Mouse (Mus musculus) A20 (cell line): Measurements from ENCODE around the gene Mall.

ENCODE experiments used
- DNase-seq: peaks from one replicate; pipeline ENCODE4 v3.0.0-alpha.2; 2011; ENCODE audit warnings: low read depth, low spot score

The Mall gene

DNA sequence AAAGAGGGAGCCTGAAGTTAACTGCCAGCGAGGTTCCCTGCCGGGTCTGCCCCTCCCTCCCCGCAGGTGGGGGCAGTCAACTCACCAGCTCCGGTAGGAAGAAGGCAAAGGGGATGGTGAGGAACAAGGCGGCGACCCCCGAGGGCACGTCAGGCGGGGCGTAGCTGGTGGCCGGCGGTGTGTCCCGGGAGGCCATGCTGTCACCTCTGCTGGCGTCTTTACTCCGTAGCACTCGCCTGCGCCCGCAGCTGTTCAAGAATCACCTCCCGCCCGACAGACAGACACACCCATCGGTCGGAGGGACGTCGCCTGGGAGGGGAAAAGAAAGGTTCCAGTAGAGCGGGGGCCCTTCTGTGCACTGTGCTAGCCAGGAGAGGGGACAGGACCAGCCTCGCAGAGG, at the start of gene Mall:
Gene Mall (minus strand): TSS at position 262 of the 400 bp plus-strand sequence.
- peak; percentile 27 for DNase-seq

DNA sequence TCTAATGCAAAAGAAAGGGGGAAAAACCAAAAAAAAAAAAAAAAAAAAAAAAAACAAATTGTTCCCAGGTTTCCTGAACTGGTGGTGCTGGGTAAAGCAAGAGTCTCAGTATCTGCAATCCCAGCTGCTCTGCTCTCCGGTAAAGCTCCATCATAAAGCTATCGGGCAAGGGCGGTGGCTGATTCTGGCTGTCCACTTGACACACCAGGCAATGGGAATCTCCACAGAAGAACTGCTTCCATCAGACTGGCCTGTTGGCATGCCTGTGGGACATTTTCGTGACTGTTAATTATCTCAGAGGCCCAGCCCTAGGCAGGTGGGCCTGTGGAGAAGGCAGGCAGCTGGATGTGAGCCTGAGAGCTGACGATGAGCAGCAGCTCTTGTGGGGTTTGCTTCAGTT, 48.7 kb upstream of the Mall start:
- no peak for DNase-seq

DNA sequence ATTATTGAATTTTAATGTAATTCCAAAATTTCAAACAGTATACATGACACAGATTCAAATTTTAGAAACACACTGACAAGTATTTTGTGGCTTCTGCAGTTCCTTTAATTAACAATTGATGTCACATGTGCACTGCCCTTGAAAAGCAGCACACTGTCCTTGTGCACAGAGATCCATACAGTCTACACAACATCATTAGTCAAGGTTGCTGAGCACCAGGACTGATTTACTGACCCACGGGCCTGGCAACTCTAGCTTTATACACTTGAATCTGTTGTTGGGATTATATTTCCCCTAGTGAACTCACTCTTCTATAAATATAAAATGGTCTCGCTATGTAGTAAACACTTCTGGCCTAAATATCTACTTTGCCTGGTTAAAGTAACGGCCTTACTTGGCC, 45.3 kb upstream of the Mall start:
- DNase-seq = no peak

DNA sequence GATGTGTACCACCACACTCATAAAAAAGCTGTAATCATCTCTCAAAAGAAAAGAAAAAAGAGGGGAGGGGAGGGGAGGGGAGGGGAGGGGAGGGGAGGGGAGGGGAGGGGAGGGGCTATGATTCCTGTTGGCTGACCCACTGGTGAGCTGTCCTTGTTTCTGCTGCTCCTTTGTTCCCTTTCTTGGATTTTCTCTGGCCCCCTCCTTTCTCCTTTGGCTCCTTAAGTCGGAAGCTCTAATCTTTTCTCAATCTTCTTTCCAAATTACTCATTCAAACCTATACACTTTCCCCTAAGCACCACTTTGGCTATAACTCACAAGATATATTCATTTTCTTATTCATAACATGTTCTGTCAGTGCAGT, 44.8 kb upstream of the Mall start:
- no peak for DNase-seq

DNA sequence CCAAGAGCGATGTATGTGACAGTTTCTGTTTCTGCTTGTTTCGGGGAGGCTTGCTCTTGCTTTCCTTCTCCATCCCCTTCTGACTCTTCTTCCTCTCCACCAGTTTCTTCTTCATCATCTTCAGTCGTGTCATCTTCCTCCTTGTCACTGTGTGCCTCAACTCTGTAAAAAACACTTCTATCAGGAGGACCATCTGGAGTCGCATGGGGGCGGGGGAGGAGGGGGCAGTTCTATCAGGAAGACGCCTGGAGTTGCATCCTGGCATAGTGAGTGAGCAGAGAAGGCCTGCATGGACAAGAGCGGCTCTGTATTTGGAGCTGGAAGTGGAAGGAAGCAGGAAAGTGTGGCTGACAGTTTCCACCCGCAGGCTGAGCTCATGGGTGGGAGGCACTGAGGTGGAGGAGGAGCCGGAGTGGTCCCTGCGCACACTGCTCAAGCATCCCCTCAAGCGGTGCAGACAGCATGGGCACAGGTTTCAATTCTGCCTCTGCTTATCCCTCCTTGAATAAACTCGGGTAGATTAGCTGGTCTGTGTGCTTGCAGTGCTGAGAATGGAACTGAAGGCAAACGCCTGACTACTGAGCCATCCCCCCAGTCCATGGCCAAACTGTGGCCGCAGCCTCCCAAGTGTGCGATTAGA, 44.3 kb upstream of the Mall start:
- no peak for DNase-seq

DNA sequence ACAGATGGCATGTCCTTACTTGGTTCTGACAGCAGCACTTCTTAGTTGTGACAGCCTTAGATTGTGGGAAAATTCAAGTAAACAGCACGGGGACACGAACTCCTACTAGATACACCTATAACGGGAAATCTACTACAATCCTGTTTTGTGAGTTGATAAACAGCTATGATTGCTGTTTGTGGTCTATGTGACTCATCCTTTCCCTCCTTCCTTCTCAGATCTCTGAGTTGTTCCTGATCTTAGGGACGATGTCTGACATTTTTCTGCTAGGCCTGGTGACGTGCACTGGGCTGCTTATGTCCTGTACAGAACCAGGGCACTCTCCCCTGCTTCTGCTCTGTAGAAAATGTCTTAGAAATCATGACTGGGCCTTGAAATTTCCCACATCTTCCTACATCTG, 31.9 kb upstream of the Mall start:
- DNase-seq = no peak

DNA sequence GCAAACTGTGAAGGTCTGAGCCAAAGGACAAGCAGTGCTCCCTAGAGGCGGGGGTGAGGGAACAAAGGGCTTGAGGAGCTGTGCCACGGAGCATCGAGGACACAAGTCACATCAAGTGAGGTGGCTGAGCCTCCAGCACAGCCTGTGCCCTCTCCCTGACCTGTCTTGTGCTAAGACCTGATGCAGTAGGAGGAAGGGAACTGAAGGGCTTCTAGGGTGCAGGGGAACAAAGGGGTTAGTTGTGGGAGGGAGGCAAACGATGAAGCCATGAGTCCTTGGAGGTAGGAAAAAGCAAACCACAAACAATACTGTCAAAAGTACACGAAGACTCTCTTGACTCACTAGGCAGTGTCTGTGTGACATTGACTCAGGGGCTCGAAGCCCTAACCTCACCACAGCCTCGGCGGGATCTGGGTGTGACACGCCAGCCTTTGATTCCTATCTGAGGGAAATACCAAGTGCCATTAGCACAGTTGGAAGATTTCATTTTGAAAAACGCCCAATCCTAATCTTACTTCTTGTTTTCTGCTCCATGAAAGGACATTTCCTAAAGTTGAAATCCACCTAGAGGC, 30.8 kb upstream of the Mall start:
- no peak for DNase-seq

DNA sequence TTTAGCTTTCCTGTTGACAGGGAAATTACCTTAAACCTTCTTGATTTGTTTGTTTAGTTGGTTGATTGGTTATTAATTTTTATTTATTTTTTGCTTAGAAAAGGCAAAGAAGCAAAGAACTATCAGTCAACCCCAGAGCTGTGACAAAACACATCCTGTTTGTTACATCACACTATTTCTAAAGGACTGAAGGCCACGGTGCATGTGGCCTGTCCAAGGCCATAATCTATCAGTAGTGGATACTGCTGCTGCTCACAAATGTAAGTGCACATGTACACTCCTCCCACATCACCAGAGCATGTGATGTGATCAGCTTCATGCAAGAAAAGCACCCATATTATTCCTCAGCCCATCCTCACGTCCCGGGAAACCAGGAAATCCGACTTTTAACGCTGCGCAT, 30.3 kb upstream of the Mall start:
- no peak for DNase-seq

DNA sequence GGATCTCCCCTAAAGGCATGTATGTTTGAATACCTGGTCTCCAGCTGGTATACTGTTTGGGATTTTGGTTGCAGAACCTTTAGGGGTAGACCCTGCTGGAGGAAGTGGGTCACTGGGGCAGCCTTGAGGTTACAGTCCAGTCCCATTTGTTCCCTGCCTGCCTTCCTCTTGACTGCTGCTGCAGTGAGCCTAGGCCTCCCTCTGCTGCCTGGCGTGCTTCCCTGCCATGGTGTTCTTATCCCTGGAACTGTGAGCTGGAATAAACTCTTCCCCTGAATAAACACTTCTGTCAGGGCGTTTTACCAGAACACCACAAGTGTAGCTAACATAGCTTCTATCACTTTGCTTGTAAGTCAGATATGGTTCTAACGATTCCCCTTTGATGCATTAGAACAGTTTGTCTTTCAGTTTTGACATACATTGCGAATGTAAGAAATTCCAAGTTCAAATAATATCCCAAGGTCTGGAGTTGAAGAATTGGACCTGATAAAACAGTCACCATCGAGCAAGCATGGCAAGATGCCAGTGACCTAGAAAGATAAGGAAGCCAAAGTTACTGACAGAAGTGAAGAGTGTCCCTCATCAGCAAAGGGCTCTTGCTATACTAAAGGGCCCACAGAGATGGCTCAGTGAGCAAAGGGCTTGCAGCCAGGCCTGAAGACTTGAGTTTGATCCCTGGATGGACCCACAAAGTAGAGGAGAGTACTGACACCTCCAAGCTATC, 29.6 kb upstream of the Mall start:
- DNase-seq = no peak

DNA sequence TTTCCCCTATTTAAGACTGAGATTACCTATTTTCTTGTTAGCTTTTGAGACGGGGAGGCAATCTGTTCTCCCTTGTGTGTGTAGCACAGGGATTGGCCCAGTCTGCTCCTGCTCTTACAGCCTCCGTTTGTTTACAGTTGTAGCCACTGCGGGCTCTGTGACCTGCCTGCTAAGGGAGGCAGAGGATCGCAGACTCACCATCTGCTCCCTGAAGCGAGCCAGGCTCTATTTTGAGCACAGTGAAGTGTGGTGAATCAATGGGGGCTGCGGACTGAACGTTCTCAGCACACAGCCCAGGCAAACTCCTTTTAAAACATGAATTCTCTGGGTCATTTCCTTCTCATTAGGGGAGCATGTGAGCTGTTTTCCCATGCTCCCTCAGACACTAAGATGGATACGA, 27.4 kb upstream of the Mall start:
- DNase-seq = no peak

DNA sequence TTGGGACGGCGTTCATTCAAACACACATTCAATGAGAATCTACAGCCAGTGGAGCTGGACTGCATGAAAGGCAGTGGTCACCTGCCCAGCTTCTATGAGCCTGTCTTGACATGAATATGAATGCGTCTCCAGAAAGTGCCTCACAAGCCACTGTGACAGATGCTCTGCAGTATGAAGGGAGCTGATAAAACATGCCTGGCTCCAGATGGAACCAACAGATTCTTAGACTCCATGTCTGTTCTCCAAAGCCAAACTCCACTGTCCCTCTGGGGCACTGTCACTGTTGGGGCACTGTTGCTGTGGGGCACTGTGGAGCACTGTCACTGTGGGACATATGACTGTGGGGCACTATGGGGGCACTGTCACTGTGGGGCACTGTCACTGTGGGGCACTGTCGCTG, 24.4 kb upstream of the Mall start:
- no peak for DNase-seq

DNA sequence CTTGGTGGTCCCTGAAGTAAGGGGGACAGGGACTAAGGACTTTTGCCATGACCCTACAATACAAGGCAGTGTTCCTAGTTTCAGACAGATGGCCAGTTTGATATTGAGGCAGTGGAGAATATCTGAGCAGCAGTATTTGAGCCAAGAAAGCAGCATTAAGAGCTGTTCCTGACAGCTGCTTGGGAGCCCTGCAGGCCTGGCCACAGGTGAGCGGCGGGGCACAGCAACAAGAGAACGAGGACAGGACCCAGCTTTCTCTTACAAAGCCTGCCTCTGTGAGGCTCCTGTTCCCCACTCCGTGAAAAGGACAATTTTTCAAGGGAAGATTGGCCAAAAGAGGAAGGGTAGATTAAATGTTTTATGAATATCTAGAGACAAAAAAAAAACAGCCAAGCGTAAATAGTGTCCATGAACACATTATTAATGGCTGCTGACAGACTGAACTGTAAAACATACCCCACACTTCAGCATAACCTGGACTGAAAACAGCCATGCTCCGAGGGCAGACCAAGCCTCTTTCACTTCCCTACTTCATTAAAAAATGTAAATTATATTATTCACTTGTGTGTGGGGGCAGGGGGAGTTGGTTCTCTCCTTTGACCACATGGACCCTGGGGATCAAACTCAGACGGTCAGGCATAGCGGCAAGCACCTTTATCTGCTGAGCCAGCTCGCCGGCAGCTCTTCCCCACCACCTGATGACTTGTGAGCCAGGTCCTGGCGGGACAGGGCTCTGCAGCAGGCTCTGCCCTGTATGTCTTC, 22.3 kb upstream of the Mall start:
- DNase-seq = peak; percentile 61

DNA sequence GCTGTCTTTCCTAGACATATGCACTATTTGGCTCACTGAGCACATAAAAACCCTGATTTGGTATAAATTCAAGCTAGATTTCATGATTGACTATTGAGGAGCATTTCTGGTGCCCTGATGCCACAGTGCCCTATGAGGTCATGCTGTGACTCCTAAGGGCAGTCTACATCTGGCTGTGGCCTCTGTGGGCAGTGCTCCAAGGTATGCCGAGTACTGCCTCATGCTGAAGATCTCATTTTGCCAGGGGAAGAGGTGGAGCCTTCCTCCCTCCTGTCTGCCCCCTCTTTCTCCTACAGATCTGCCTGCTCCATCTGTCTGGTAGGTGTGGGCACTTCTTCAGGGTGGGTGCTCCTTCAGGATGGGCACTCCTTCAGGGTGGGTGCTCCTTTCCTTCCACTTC, 19.6 kb upstream of the Mall start:
- no peak for DNase-seq

DNA sequence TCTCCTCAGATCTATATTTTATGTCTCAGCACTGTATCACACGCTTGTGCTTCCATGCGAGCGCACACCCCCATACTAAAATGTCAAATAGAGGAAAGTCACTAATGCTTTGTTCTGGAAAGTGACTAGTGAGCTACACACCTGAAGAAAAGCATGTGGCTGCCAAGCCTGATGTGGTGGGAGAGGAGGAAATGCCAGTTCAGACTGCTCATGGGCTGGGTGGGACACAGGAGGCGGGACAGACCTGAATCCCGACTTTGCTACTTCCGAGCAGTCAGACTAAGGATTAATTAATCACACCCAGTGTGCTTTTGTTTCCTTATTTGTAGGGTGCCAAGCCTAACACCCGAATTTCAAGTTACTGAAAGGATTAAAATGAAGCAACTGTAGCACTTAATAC, 18.6 kb upstream of the Mall start:
- no peak for DNase-seq

DNA sequence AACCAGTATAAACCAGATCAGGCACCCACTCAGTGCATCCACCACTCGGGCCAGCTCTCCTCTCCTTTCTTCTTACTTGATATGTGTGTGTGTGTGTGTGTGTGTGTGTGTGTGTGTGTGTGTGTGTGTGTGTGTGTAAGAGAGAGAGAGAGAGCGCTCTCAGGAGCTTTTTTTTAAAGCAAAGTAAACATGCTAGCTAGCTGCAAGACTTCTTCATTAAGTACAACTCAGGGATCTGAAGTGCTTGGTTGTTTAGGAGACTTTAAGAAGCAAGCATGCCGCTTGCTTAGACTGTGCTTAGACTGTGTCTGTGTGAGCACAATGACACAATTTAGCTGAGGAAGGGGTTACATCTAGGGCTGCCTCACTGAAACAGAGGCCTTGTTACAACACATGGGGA, 12.9 kb upstream of the Mall start:
- no peak for DNase-seq

DNA sequence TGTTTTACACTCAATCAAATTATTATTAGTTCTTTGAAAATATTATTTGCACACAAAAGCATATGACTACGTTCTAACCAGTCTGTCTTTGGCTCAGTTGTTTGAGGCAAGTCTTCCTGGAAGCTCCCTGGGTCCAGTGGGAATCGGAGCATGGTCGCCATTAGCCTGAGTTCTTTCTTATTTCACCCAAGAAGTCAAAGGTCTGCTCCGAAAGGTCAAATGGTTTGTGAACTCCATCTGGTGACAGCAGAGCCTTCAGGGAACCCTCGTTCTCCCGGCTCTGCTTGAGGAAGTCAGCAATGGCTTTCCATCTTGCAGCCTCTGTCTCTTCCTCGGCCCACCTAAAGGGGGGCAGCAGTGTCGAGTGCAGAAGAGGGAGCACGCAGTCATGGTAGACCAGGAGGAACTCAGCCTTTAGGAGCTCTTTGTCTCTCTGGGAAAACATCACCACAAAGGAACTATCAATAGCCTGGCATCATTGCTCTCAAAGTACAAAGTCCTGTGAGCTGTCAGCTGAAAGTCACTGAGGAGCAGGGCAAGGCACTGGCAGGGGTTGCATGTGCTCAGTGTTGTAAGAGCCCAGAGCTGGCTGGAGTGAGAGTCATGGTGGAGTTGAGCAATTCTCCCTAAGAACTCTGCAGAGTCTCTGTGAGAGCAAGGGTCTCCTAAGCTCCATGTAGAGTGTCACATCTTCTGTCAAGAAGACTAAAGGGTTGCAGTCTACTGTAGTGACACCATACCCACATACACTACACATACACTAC, 11.2 kb upstream of the Mall start:
- no peak for DNase-seq

DNA sequence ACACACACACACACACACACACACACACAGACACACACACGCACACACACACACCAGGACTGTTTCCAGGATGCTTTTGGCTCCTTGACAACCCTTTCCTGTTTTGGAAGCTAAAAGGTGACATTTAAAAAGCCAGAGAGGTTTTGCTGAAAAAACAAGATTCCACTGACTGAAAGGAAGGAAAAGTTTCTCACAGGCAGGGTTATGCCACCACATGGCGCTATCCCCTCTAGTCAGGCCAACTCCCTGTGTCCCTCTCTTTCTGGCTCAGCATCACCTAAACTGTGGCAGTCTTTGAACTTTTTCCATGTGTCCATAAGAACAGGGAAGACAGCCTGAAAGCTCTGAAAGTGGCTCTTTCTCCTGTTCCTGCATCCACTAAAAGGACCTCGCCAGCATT, 8.2 kb upstream of the Mall start:
- DNase-seq = no peak

DNA sequence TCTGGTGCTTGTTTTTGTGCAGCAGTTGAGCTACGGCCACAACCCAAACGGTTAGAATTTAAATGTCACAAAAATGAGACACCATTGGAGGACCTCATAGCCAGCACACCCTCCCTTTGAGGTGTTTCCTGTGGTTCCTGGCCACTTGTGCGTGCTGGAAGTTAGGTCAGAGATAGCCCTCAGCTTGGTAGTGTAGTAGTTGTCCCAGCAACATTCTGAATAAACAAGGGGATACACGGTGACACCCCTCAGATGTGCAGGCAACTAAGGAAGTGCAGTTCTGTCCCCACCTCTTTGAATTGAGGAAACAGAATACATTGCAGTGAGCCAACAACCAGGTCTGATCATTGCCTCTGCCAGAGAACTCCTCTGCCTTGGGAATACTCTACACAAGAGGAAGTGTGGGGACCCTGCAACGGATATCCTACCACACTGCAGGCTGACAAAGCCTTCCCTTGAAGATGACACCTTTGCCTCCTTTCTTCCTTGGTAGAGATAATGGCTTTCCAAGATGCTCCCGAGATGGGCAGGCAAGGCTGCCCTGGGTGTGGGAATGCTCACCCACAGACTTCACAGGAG, 7.0 kb upstream of the Mall start:
- DNase-seq = no peak

DNA sequence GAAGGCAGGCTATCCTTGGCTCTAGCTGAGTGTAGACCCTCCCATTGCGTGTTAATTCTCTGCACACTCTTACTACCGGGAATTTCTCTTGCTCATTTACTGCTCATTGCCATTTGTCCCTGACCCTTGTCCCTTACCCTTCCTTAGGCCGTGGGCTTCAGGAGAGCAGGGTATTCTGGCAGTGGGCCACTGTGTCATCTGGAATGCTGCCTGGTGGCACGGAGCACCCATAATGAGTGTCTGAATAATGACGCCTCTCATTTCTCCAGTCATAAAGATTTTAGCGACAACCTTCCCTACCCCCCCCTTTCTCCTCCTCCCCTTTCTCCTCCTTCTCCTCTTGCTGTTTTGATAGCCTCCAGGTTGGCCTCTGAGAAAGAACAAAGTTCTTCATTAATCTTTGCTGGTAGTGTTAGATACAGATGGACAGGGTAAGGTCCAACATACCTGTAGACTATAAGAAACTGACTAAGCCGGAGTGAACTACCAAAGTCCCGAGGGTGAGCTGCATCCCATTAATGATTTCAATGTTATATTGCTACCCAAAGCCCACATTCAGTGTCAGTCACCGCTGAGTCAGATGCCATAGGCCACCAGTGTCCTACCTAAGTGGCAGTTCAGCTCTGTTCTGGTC, 5.9 kb upstream of the Mall start:
- no peak for DNase-seq

DNA sequence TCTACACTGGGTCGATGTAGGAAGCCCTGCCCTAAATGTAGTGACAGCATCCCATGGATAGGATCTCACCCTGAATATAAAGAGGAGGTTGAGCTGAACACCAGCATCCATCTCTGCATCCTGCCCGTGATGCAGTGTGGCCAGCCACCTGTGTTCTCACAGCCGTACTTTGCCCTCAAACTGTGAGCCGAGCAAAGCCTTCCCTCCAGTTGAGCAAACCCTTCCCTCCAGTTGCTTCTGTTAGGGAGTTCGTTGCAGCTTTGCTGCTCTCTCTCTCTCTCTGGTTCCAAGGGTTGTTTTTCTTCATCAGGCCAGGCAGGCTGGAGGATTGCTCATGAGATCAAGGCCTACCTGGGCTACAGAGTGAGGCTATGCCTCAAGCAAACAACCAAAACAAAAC, 5.2 kb upstream of the Mall start:
- no peak for DNase-seq
